Mouse (Mus musculus): ENCODE results near the gene Hspbap1. TPM values are rescaled to one million over a fixed set of nuclear protein-coding genes. Genes with fewer than 3 reads are reported as not detected.

Hspbap1 gene
- polyA plus RNA-seq, 1 experiment from 2014 or later: 15.1 TPM

DNA sequence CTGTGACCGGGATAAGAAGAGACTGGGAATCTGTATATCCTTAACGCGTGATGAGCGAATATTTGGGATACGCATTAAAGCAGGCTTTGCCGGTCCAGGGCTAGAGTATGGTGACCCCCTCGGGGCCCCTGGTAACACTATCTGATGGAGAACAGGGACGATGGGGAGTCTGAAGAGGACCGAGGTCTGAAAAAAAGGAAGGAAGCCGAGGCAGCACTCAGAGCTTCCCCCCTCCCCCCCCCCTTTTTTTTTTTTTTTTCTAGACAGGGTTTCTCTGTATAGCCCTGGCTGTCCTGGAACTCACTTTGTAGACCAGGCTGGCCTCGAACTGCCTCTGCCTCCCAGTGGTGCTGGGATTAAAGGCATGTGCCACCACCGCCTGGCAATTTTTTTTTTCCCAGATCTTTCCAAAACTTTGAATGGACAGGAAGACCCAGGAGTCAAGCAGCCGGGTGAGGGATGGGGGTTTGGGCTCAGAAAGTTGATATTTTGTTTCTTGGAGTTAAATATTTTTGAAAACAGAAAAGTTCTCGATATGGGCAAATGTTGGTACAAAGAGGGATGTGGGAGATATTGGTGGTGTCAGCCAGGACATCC, 102.3 kb downstream of the Hspbap1 start:
- Histone ChIP-seq H3K27ac (no peak overlapping the region), H3K27me3 (ENCODE audit: control insufficient read depth, insufficient read depth, low read length) (peaks cover 37% of the 10 kb centered on the region), H3K36me3 (replicated peaks; ENCODE audit: control insufficient read depth, insufficient read depth) (no peaks in the 10 kb centered on the region), H3K4me2 (replicated peaks) (0 out of 2 replicates have a peak overlapping the region, but pooled peaks have one; percentile 95), H3K9me3 (ENCODE audit: control insufficient read depth, low read length) (no peaks in the 10 kb centered on the region), H3K9ac (no peak overlapping the region), H3K4me1 (replicated peaks; ENCODE audit: control insufficient read depth, insufficient read depth, low read length) (peaks cover 14% of the 10 kb centered on the region; the same call in 1 of the 2 replicates), H3K4me3 (replicated peaks; ENCODE audit: low read length) (no peak overlapping the region)
- DNase-seq (ENCODE audit: low spot score) (no peak), ATAC-seq (ENCODE audit: low FRiP score) (no peak)
- WGBS: 49% methylated on average over 14 of the region's 14 CpGs

DNA sequence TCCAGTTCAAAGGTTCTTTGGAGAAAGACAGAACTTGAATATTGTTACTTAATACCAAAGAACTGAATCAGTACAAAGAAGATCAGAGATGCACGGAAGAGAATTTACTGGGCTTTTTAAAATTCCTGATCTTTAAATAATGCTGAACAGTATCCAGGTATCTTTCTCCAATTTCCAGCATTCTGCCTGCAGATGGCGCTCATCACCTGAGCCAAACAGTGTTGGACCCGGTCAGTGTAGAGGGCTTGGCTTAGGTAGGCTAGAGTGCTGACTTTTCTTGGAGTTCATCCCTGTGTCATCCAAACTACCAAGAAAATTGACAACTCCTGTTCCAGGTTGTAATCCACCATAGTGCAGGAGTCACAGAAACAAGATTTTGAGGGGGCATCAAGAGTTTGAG, 104.2 kb downstream of the Hspbap1 start:
- no peak for ATAC-seq (ENCODE audit: low FRiP score)
- peak; percentile 34 for DNase-seq (ENCODE audit: low spot score)
- 35% methylated on average over 3 of the region's 3 CpGs for WGBS

More for the DNA sequence above, 104.2 kb downstream of the Hspbap1 start:
- no peak overlapping the region for H3K9ac ChIP-seq
- H3K4me1 ChIP-seq (replicated peaks; ENCODE audit: control insufficient read depth, insufficient read depth, low read length): peaks cover 14% of the 10 kb centered on the region; the same call in 1 of the 2 replicates
- H3K4me2 ChIP-seq (replicated peaks): no peak overlapping the region
- H3K4me3 ChIP-seq (replicated peaks; ENCODE audit: low read length): no peak overlapping the region
- peaks cover 3% of the 10 kb centered on the region; the same call in 1 of the 2 replicates for H3K9me3 ChIP-seq (ENCODE audit: control insufficient read depth, low read length)
- H3K27me3 ChIP-seq (ENCODE audit: control insufficient read depth, insufficient read depth, low read length): peaks cover 37% of the 10 kb centered on the region
- no peaks in the 10 kb centered on the region for H3K36me3 ChIP-seq (replicated peaks; ENCODE audit: control insufficient read depth, insufficient read depth)
- no peak overlapping the region for H3K27ac ChIP-seq

Other genes with a start within 250 kb of the Hspbap1 start
- 15.4 and 16.7 TPM in 2 replicates for gene Sema5b, start 229.2 kb upstream of the Hspbap1 start, polyA plus RNA-seq (2014; fragmentation: Nextera tagmentation; extraction: Ambion mirVana)
- 44.9 and 56.2 TPM in 2 replicates for gene Dirc2, start 1.0 kb upstream of the Hspbap1 start, polyA plus RNA-seq (2014; fragmentation: Nextera tagmentation; extraction: Ambion mirVana)
- 0.38 and 0.66 TPM in 2 replicates for gene Parp14, start 101.2 kb downstream of the Hspbap1 start, polyA plus RNA-seq (2014; fragmentation: Nextera tagmentation; extraction: Ambion mirVana)
- gene Parp9, start 168.1 kb downstream of the Hspbap1 start, polyA plus RNA-seq (2014; fragmentation: Nextera tagmentation; extraction: Ambion mirVana): 2.2 and 2.6 TPM in 2 replicates
- gene Dtx3l, start 168.8 kb downstream of the Hspbap1 start, polyA plus RNA-seq (2014; fragmentation: Nextera tagmentation; extraction: Ambion mirVana): 1.2 and 1.7 TPM in 2 replicates
- gene Kpna1, start 208.4 kb downstream of the Hspbap1 start, polyA plus RNA-seq (2014; fragmentation: Nextera tagmentation; extraction: Ambion mirVana): 90.4 and 105 TPM in 2 replicates